Mouse (Mus musculus): Measurements from ENCODE around the gene Rad51c. TPM values are rescaled to one million over a fixed set of nuclear protein-coding genes. Genes with fewer than 3 reads are reported as not detected.
A peak's percentile ranks its signal among the peaks of the same experiment; 100 is the strongest.

Rad51c gene
- polyA plus RNA-seq, 1 experiment from 2014 or later, result 11.9 TPM

GRCm38 (mm10) chr11:87365120-87365519 lies 39.6 kb downstream of the Rad51c start:
- H3K36me3 ChIP-seq (ENCODE audit: control insufficient read depth, insufficient read depth, low read length), result no peaks in the 10 kb centered on the region

DNA sequence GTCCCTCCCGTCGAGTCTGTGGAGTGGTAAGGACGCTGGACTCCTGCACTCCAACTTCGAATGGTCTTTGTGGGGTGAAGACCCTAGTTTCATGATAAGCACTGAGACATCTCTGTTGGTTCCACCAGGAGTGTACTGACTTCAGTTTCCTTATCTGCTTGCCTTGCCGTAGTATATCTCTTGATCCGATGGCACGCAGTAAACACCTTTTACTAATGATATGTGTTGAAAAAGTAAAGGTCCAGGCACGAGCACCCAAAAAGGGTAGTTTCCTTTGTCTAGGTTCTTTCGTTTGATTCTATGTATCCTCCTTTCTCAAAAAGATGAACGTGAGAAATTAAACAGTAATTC lies 45.5 kb downstream of the Rad51c start:
- WGBS (ENCODE audit: insufficient replicate concordance), result 15% methylated on average over 10 of the region's 10 CpGs
- no peak overlapping the region for H3K27ac ChIP-seq (ENCODE audit: low read depth, low read length)
- ATAC-seq (replicated peaks; ENCODE audit: insufficient number of reproducible peaks, low FRiP score, low TSS enrichment), result no peak

More at GRCm38 (mm10) chr11:87365120-87365519, 39.6 kb downstream of the Rad51c start:
- Histone ChIP-seq H3K9ac (ENCODE audit: low read depth, low read length) (no peak overlapping the region), H3K27ac (ENCODE audit: low read depth, low read length) (no peak overlapping the region), H3K4me3 (ENCODE audit: low read depth, low read length) (no peak overlapping the region), H3K4me1 (ENCODE audit: control insufficient read depth, insufficient read depth, low read length) (no peaks in the 10 kb centered on the region), H3K4me2 (no peak overlapping the region), H3K9me3 (replicated peaks; ENCODE audit: control insufficient read depth, low read length) (no peaks in the 10 kb centered on the region), H3K27me3 (ENCODE audit: control insufficient read depth, insufficient read depth, low read length) (no peaks in the 10 kb centered on the region)
- ATAC-seq (replicated peaks; ENCODE audit: insufficient number of reproducible peaks, low FRiP score, low TSS enrichment), result no peak
- 80% methylated on average over 5 of the region's 5 CpGs for WGBS (ENCODE audit: insufficient replicate concordance)

DNA sequence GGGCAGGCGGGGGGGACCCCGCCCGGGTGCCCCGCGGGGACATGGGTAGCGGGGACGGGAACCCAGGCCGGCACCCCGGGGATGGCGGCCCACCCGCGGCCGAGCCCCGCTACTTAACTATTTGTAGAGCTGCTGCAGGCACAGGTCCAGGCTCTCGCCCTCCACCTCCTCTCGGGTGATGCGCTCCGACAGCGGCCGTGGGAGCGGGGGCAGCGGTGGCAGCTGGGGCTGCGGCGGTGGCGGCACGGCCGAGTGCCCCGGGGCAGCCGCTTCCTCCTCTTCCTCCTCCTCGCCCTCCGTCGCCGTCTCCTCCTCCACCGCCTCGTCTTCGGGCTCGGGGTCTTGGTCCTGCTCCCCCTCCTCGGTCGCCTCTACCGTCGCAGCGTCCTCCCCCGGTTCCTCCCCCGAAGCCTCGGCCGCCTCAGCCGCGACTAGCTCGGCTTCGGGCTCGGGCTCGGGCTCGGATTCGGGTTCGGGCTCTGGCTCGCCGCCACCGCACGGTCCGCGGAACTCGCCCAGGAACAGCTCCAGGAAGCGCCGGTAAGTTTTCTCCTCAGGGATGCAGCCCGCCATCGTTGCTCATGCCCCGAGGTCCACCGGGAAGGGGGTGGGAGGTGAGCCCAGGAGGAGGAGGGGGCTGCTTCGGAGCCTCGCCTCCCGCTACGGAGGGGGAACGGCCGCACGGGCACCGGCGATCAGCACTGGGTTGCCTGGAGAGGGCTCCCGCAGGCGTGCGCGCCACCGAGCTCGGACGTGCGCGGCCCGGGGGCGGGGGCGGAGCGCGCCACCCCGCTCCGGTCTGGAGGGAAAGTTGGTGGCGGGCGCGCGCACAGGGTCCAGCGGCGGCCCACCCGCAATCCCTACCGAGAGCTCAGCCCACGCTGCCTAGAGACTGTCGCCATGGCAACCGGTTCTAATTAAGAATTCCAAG lies 46.2 kb downstream of the Rad51c start, which contains the start of gene Ppm1e:
TSS of gene Ppm1e (minus strand) at position 693 of the 931 bp plus-strand sequence.
- H3K36me3 ChIP-seq (ENCODE audit: control insufficient read depth, insufficient read depth, low read length), result no peaks in the 10 kb centered on the region
- H3K27me3 ChIP-seq (ENCODE audit: control insufficient read depth, insufficient read depth, low read length), result no peaks in the 10 kb centered on the region; the same call in 1 of the 2 replicates
- WGBS (ENCODE audit: insufficient replicate concordance), result under 1% methylated on average over 91 of the region's 104 CpGs
- 0 out of 2 replicates have a peak within 1 kb of the TSS, but pooled peaks have one; percentile 1 for H3K27ac ChIP-seq (ENCODE audit: low read depth, low read length)
- peaks cover 6% of the 10 kb centered on the region for H3K4me1 ChIP-seq (ENCODE audit: control insufficient read depth, insufficient read depth, low read length)
- H3K9ac ChIP-seq (ENCODE audit: low read depth, low read length), result peak within 1 kb of the TSS; percentile 50
- peak within 1 kb of the TSS; percentile 79 for H3K4me3 ChIP-seq (ENCODE audit: low read depth, low read length)
- H3K4me2 ChIP-seq, result peak within 1 kb of the TSS; percentile 86
- peak; percentile 82 for ATAC-seq (replicated peaks; ENCODE audit: insufficient number of reproducible peaks, low FRiP score, low TSS enrichment)
- no peaks in the 10 kb centered on the region for H3K9me3 ChIP-seq (replicated peaks; ENCODE audit: control insufficient read depth, low read length)

More for the DNA sequence above, 45.5 kb downstream of the Rad51c start:
- no peaks in the 10 kb centered on the region; the same call in 1 of the 2 replicates for H3K27me3 ChIP-seq (ENCODE audit: control insufficient read depth, insufficient read depth, low read length)
- peak overlapping the region; percentile 86 for H3K4me2 ChIP-seq
- H3K4me3 ChIP-seq (ENCODE audit: low read depth, low read length), result peak overlapping the region; percentile 79
- H3K4me1 ChIP-seq (ENCODE audit: control insufficient read depth, insufficient read depth, low read length), result peaks cover 6% of the 10 kb centered on the region
- H3K9me3 ChIP-seq (replicated peaks; ENCODE audit: control insufficient read depth, low read length), result no peaks in the 10 kb centered on the region
- H3K9ac ChIP-seq (ENCODE audit: low read depth, low read length), result peak overlapping the region; percentile 50
- no peaks in the 10 kb centered on the region for H3K36me3 ChIP-seq (ENCODE audit: control insufficient read depth, insufficient read depth, low read length)

DNA sequence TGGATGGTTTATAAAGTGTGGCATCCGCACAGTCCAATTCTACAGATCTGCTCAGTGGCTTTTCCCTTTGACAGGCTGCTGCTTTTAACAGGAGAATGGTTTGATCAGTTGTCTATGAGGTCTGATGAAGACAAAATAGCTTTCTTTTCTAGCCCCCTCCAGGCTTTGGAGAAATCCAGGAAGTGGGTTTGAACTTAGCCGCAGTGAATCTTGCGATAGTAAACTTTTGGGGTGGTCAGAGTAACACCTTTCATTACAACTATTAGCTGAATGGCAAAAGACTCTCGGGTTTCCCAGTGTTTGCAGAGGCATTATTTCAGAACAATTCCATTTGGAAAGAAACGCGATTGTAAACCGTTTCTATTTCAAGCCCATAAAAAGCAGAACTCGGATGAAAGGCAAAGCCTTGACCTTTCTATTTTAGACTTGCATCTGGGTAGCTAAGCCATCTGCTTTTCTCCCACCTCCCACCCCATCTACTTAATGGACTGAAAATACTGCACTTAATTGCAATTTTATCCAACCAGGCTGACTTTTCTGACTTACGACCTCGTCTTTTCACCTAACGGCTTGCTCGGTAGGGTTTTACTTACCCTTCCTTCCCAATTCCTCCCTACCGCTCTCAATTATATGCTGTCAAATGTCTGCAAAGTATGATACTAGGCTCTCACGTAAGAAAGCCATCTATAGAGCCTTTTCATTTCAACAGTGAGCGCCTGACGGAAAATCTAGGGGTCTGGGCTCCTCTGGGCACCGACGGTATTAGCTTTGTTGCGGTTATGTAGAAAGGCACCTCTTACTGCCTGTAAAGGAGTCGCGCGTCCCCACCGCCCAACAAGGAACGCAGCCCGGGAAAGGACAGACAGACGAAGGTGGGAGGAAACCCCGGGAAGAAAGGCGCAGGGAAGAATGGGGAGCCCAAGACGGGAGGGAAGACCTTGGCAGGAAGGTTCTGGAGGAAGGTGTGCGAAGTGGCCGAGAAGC lies 47.1 kb downstream of the Rad51c start:
- H3K4me3 ChIP-seq (ENCODE audit: low read depth, low read length), result peak overlapping the region; percentile 79
- WGBS (ENCODE audit: insufficient replicate concordance), result 9% methylated on average over 31 of the region's 31 CpGs
- peak overlapping the region; percentile 86 for H3K4me2 ChIP-seq
- no peaks in the 10 kb centered on the region for H3K36me3 ChIP-seq (ENCODE audit: control insufficient read depth, insufficient read depth, low read length)
- no peaks in the 10 kb centered on the region for H3K9me3 ChIP-seq (replicated peaks; ENCODE audit: control insufficient read depth, low read length)
- no peak overlapping the region for H3K27ac ChIP-seq (ENCODE audit: low read depth, low read length)
- peaks cover 6% of the 10 kb centered on the region for H3K4me1 ChIP-seq (ENCODE audit: control insufficient read depth, insufficient read depth, low read length)
- peak overlapping the region; percentile 50 for H3K9ac ChIP-seq (ENCODE audit: low read depth, low read length)
- H3K27me3 ChIP-seq (ENCODE audit: control insufficient read depth, insufficient read depth, low read length), result no peaks in the 10 kb centered on the region; the same call in 1 of the 2 replicates
- ATAC-seq (replicated peaks; ENCODE audit: insufficient number of reproducible peaks, low FRiP score, low TSS enrichment), result no peak

DNA sequence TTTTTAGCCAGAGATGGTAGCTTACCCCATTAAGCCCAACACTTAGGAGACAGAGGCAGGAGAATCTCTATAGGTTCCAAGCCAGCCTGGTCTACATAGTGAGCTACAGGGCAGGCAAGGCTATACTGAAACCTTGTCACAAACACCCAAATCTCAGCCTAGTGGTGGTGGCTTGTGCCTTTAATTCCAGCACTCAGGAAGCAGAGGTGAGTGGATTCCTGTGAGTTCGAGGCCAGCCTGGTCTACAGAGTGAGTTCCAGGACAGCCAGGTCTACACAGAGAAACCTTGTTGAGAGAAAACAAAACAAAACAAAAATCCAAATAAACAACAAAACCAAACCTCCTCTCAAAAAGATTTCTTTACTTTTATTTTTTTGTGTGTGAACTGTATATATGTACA lies 49.9 kb downstream of the Rad51c start:
- H3K36me3 ChIP-seq (ENCODE audit: control insufficient read depth, insufficient read depth, low read length), result no peaks in the 10 kb centered on the region
- no peak for ATAC-seq (replicated peaks; ENCODE audit: insufficient number of reproducible peaks, low FRiP score, low TSS enrichment)
- H3K27me3 ChIP-seq (ENCODE audit: control insufficient read depth, insufficient read depth, low read length), result no peaks in the 10 kb centered on the region; the same call in 1 of the 2 replicates
- no peak overlapping the region for H3K27ac ChIP-seq (ENCODE audit: low read depth, low read length)
- H3K4me2 ChIP-seq, result no peak overlapping the region
- no peaks in the 10 kb centered on the region for H3K9me3 ChIP-seq (replicated peaks; ENCODE audit: control insufficient read depth, low read length)
- 75% methylated on average over 1 of the region's 1 CpGs for WGBS (ENCODE audit: insufficient replicate concordance)
- H3K4me3 ChIP-seq (ENCODE audit: low read depth, low read length), result no peak overlapping the region
- H3K4me1 ChIP-seq (ENCODE audit: control insufficient read depth, insufficient read depth, low read length), result peaks cover 6% of the 10 kb centered on the region
- H3K9ac ChIP-seq (ENCODE audit: low read depth, low read length), result no peak overlapping the region

DNA sequence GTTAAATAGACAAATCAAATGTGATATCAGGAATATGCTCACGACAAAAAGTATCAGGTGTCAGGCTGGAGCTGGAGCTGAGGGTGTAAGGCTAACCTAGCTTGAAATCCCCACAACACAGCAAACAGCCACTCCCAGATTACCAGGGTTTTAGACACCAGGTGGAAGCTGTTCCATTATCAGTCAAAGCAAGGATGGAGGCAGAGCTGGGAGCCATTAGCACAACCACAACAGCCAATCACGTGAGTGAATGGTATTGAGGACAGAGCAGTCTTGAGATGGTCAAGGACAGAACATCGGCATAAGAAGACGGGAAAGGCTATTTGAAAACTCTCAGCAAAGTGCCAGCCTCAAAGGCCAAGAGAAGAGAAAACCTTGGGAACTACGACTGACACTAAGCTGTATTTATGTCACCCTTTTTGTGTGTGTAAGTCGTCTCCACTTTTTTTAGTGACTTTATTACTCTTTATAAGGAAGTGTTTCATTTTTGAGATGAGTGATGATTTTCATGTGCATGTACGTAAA lies 51.0 kb downstream of the Rad51c start:
- Histone ChIP-seq H3K9me3 (replicated peaks; ENCODE audit: control insufficient read depth, low read length) (no peaks in the 10 kb centered on the region), H3K36me3 (ENCODE audit: control insufficient read depth, insufficient read depth, low read length) (no peaks in the 10 kb centered on the region), H3K4me3 (ENCODE audit: low read depth, low read length) (no peak overlapping the region), H3K9ac (ENCODE audit: low read depth, low read length) (no peak overlapping the region), H3K4me2 (no peak overlapping the region), H3K4me1 (ENCODE audit: control insufficient read depth, insufficient read depth, low read length) (peaks cover 6% of the 10 kb centered on the region), H3K27ac (ENCODE audit: low read depth, low read length) (no peak overlapping the region), H3K27me3 (ENCODE audit: control insufficient read depth, insufficient read depth, low read length) (no peaks in the 10 kb centered on the region; the same call in 1 of the 2 replicates)
- no peak for ATAC-seq (replicated peaks; ENCODE audit: insufficient number of reproducible peaks, low FRiP score, low TSS enrichment)
- WGBS (ENCODE audit: insufficient replicate concordance), result 73% methylated on average over 7 of the region's 7 CpGs

Measured in heart, embryonic 11.5 days (tissue).